In the genomic region with DNA sequence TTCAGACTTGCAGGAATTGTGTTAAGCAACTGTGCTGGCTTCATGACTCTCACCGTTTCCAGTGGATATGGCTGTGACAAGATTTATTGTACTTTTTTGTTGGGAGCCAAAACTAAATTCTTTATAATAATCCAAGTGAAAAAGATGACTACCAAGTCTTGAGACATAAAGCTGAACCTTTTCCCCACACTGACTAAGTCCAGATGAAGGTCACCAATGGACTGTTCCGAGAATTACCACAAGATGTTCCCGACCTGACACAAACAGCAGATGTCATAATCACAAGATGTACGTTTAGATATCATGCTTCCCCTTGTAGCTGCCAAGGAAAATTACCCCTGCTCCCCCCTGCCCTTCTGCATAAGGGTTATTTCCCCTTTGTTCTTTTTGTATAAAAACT, we compare ENCODE assay signal across 16 mouse cellular contexts.
"Had no signal": no experiment of that assay in that cellular context is flagged by ENCODE, and none has a peak within 500 bp of the region (broad histone marks: within the 10 kb centered on the region; RNA-seq: fewer than 3 reads in every experiment).

No protein-coding gene starts in this region.

- ATAC-seq: hindbrain, embryonic 16.5 days; inflammation-experienced regulatory T-cells, adult 6 months; intestine, embryonic 15.5 days; intestine, postnatal 0 days had no signal

- DNase-seq: gastrocnemius, postnatal 10 days; gastrocnemius, postnatal 25 days; heart, adult 18-20 months; heart, postnatal 10 days; heart, postnatal 4 days; kidney, adult 18-20 months; kidney, adult 8-10 months; kidney, postnatal 10 days; kidney, postnatal 25 days; kidney, postnatal 4 days; liver; liver, embryonic 13.5 days had no signal
